ENCODE assay signal across 25 mouse cellular contexts in the genomic region with DNA sequence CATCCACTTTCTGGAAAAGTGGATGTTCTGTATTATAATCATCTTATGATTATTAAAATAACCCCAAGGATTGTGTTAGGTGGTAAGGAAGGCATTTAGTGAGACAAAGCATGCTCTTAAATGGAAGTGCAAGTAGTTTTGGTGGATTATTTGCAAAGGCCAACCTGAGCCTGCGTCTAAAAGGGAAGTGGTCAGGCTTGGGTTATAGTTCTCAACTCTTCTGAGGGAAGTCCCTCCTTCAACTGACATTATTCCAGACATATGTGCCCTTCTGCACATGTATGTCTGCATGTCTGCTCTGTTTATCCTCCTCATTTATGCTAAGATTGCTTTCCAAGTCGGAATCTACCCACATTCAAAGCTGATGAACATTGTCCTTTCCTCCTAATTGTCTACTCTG.
DNase-seq lines count a peak whose midpoint lies in the region; ATAC-seq lines count a peak whose summit lies in the region.
"Had no signal": no experiment of that assay in that cellular context is flagged by ENCODE, and none has a peak within 500 bp of the region (broad histone marks: within the 10 kb centered on the region; RNA-seq: fewer than 3 reads in every experiment).

No protein-coding gene starts in this region.

- H3K9me3 ChIP-seq in liver, embryonic 11.5 days (ENCODE audit: control insufficient read depth, low read length), result no peaks in the 10 kb centered on the region
- H3K9me3 ChIP-seq: forebrain, embryonic 10.5 days; forebrain, embryonic 13.5 days; heart, embryonic 12.5 days; heart, embryonic 15.5 days; hindbrain, embryonic 10.5 days; hindbrain, embryonic 13.5 days had no signal

- no peak overlapping the region for H3K27ac ChIP-seq in liver, embryonic 11.5 days (ENCODE audit: low read depth, low read length)
- H3K27ac ChIP-seq: forebrain, embryonic 10.5 days; forebrain, embryonic 13.5 days; gastrocnemius, adult 2 months; heart, embryonic 15.5 days; hindbrain, embryonic 10.5 days; hindbrain, embryonic 13.5 days had no signal

- peak; percentile 28 to 39 for DNase-seq in spleen, postnatal 36 days (ENCODE audit: low spot score in 2 of 2)
- no peak for DNase-seq in spleen, postnatal 4 days (ENCODE audit: low spot score in 2 of 2)
- peak; percentile 55 for DNase-seq in splenic B cell, adult 2 months (ENCODE audit: low read depth, low spot score)
- no peak for DNase-seq in frontal cortex, postnatal 36 days (ENCODE audit: low spot score in 2 of 2)
- no peak for DNase-seq in liver, embryonic 11.5 days (ENCODE audit: low spot score)
- DNase-seq: adrenal gland, adult 2 months; adrenal gland, postnatal 14 days; cerebellum, adult 11 months; cerebellum, adult 2 months; cerebellum, adult 9-11 months; cerebellum, postnatal 36 days; gastrocnemius, adult 2 months; gastrocnemius, postnatal 14 days; heart, adult 18-20 months; heart, postnatal 10 days; heart, postnatal 36 days had no signal

- no peaks in the 10 kb centered on the region for H3K36me3 ChIP-seq in splenic B cell, adult 2 months (ENCODE audit: control insufficient read depth, insufficient read depth, low read length, poor library complexity, severe bottlenecking)
- no peaks in the 10 kb centered on the region for H3K36me3 ChIP-seq in liver, embryonic 11.5 days (ENCODE audit: control insufficient read depth, insufficient read depth, low read length)
- H3K36me3 ChIP-seq: forebrain, embryonic 10.5 days; heart, embryonic 12.5 days; heart, embryonic 15.5 days; hindbrain, embryonic 10.5 days; hindbrain, embryonic 13.5 days had no signal

- no peak overlapping the region for H3K4me2 ChIP-seq in liver, embryonic 11.5 days
- H3K4me2 ChIP-seq: forebrain, embryonic 13.5 days; heart, embryonic 12.5 days; heart, embryonic 15.5 days; hindbrain, embryonic 13.5 days had no signal

- no peaks in the 10 kb centered on the region for H3K4me1 ChIP-seq in liver, embryonic 11.5 days (replicated peaks; ENCODE audit: control insufficient read depth, insufficient read depth, low read length)
- H3K4me1 ChIP-seq: forebrain, embryonic 10.5 days; forebrain, embryonic 13.5 days; heart, embryonic 12.5 days; heart, embryonic 15.5 days; hindbrain, embryonic 10.5 days; hindbrain, embryonic 13.5 days had no signal

- ATAC-seq in megakaryocyte, adult 5-6 weeks (ENCODE audit: poor library complexity, severe bottlenecking), result peak; percentile 39
- ATAC-seq in liver, embryonic 11.5 days (replicated peaks; ENCODE audit: low FRiP score), result no peak
- ATAC-seq: forebrain, embryonic 13.5 days; forebrain, embryonic 16.5 days; hindbrain, embryonic 16.5 days had no signal

- no peak overlapping the region for H3K9ac ChIP-seq in liver, embryonic 11.5 days (ENCODE audit: low read depth, low read length)
- H3K9ac ChIP-seq: forebrain, embryonic 13.5 days; heart, embryonic 12.5 days; heart, embryonic 15.5 days; hindbrain, embryonic 13.5 days had no signal

- no peaks in the 10 kb centered on the region for H3K27me3 ChIP-seq in splenic B cell, adult 2 months (ENCODE audit: control insufficient read depth, insufficient read depth, low read length, poor library complexity, severe bottlenecking)
- H3K27me3 ChIP-seq in liver, embryonic 11.5 days (replicated peaks; ENCODE audit: control insufficient read depth, insufficient read depth, low read length), result no peaks in the 10 kb centered on the region
- H3K27me3 ChIP-seq: forebrain, embryonic 13.5 days; heart, embryonic 12.5 days; heart, embryonic 15.5 days; hindbrain, embryonic 13.5 days had no signal

- 60% methylated on average over 2 of the region's 2 CpGs for WGBS in liver, embryonic 11.5 days

- H3K4me3 ChIP-seq in liver, embryonic 11.5 days (ENCODE audit: low read depth, low read length), result no peak overlapping the region
- H3K4me3 ChIP-seq: forebrain, embryonic 10.5 days; forebrain, embryonic 13.5 days; gastrocnemius, adult 2 months; heart, embryonic 12.5 days; heart, embryonic 15.5 days; hindbrain, embryonic 10.5 days; hindbrain, embryonic 13.5 days had no signal

Comparison
In these comparisons a context has a peak if more than half of its experiments do, and no peak if none do; other contexts are left out.
1. DNase-seq: peak in spleen, postnatal 36 days (2 of 2) and splenic B cell, adult 2 months (single experiment); none in spleen, postnatal 4 days (0 of 2), frontal cortex, postnatal 36 days (0 of 2) and liver, embryonic 11.5 days (single experiment).